Mouse (Mus musculus) intestine, postnatal 0 days (tissue): ENCODE measurements around the gene Fam210b. TPM values are rescaled to one million over a fixed set of nuclear protein-coding genes. Genes with fewer than 3 reads are reported as not detected.
"Not testable (repeated sequence)": the region's sequence is repeated elsewhere in the genome, so short reads cannot be mapped to it uniquely, and the experiment has no call there.

Experiments
- ATAC-seq: fragments of 200-750 bp; cut with Nextera tagmentation; 2 replicates; pipeline ENCODE4 v1.8.0; 2017; ENCODE audit warnings: mild to moderate bottlenecking, moderate TSS enrichment, moderate library complexity
- H3K27ac ChIP-seq: fragments of 300-500 bp; sonication (generic); 2 replicates; pipeline ENCODE4 v1.5.1; 2014; ENCODE audit warnings: mild to moderate bottlenecking, low read depth, low read length, moderate library complexity
- H3K27me3 ChIP-seq: fragments of 300-500 bp; sonication (generic); replicated peaks from 2 replicates; pipeline ENCODE4 v1.6.1; 2014; ENCODE audit warnings: low read length, mixed read lengths; ENCODE audit not compliant: control insufficient read depth, insufficient read depth
- H3K36me3 ChIP-seq: fragments of 300-500 bp; sonication (generic); 2 replicates; pipeline ENCODE4 v1.6.1; 2014; ENCODE audit warnings: mild to moderate bottlenecking, moderate library complexity; ENCODE audit not compliant: control insufficient read depth, insufficient read depth
- H3K4me1 ChIP-seq: fragments of 300-500 bp; sonication (generic); replicated peaks from 2 replicates; pipeline ENCODE4 v1.6.1; 2014; ENCODE audit warnings: antibody characterized with exemption, low read length, mixed read lengths; ENCODE audit not compliant: control insufficient read depth, insufficient read depth
- H3K4me2 ChIP-seq: fragments of 300-500 bp; sonication (generic); replicated peaks from 2 replicates; pipeline ENCODE4 v1.6.1; 2014; ENCODE audit warnings: low read depth, mild to moderate bottlenecking, moderate library complexity
- H3K4me3 ChIP-seq: fragments of 300-500 bp; sonication (generic); 2 replicates; pipeline ENCODE4 v1.5.1; 2014; ENCODE audit warnings: low read depth, low read length
- H3K9ac ChIP-seq: fragments of 300-500 bp; sonication (generic); 2 replicates; pipeline ENCODE4 v1.6.1; 2014; ENCODE audit warnings: mild to moderate bottlenecking, low read depth, low read length
- H3K9me3 ChIP-seq: fragments of 300-500 bp; sonication (generic); 2 replicates; pipeline ENCODE4 v1.6.1; 2016; ENCODE audit warnings: mixed run types; ENCODE audit not compliant: control insufficient read depth
- CTCF ChIP-seq: sonication (generic); IDR thresholded peaks from 2 replicates; pipeline ENCODE4 v1.5.1; 2016; ENCODE audit warnings: low read depth, mild to moderate bottlenecking, control low read depth, antibody characterized with exemption, moderate library complexity
- WGBS: fragments of 180-500 bp; shearing (Covaris S2); extraction: QIAGEN DNeasy Blood & Tissue Kit; methylation state at CpG from one replicate; pipeline ENCODE4 v1.1.7; 2014; 5-methylcytosine and 5-hydroxymethylcytosine counted together
- polyA plus RNA-seq: library from polyadenylated mRNA; unstranded; fragments of >200 nt; fragmentation: Nextera tagmentation; extraction: Ambion mirVana; gene quantifications from 2 replicates; pipeline ENCODE4 v1.2.1, GENCODE M21; 2015

Gene Fam210b
- polyA plus RNA-seq = 11.5 and 12.7 TPM in 2 replicates

GRCm38 (mm10) chr2:172345258-172345738 lies at the start of gene Fam210b:
Fam210b (plus strand) TSS chr2:172345565.
- peak within 1 kb of the TSS; percentile 75 for H3K9ac ChIP-seq
- H3K27ac ChIP-seq = peak within 1 kb of the TSS; percentile 52; the same call in 1 of the 2 replicates
- H3K4me3 ChIP-seq = peak within 1 kb of the TSS; percentile 89
- H3K9me3 ChIP-seq = no peaks in the 10 kb centered on the region
- no peak; the same call in 1 of the 2 replicates for TF ChIP-seq CTCF
- no peaks in the 10 kb centered on the region for H3K27me3 ChIP-seq
- peak within 1 kb of the TSS; percentile 89 for H3K4me2 ChIP-seq
- H3K36me3 ChIP-seq = no peaks in the 10 kb centered on the region; the same call in 1 of the 2 replicates
- WGBS = under 1% methylated on average over 35 of the region's 35 CpGs
- H3K4me1 ChIP-seq = no peaks in the 10 kb centered on the region; the same call in 1 of the 2 replicates
- peak; percentile 99 for ATAC-seq

DNA sequence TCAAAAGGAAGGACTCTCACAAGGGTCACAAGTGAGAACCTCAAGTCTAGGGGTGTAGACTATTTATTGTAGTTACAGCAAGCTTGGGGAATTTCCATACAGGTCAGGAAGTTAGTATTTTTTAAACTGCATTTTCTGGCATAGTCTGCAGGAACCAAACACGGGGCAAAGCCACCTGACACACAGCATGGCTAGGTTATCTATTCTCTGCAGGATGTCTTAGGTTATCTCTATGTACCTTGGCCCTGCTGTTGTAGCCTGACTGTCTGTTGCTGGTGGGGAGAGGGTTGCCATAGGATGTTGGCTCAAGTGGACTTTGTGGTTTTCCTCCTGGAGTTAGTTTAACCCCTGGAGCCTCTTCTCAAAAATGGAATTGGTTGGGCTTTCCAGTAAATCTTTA lies 47.3 kb upstream of the Fam210b start:
- TF ChIP-seq CTCF = no peak
- H3K4me1 ChIP-seq = no peaks in the 10 kb centered on the region
- H3K4me3 ChIP-seq = no peak overlapping the region

GRCm38 (mm10) chr2:172298542-172298941 lies 46.8 kb upstream of the Fam210b start:
- Histone ChIP-seq H3K27ac (no peak overlapping the region), H3K4me2 (no peak overlapping the region), H3K36me3 (no peaks in the 10 kb centered on the region), H3K4me3 (no peak overlapping the region), H3K9me3 (no peaks in the 10 kb centered on the region), H3K27me3 (no peaks in the 10 kb centered on the region), H3K9ac (no peak overlapping the region), H3K4me1 (no peaks in the 10 kb centered on the region)
- ATAC-seq = no peak
- TF ChIP-seq CTCF = no peak
- 57% methylated on average over 1 of the region's 1 CpGs for WGBS

More for the DNA sequence above, 47.3 kb upstream of the Fam210b start:
- Histone ChIP-seq H3K27me3 (no peaks in the 10 kb centered on the region), H3K9ac (no peak overlapping the region), H3K36me3 (no peaks in the 10 kb centered on the region), H3K4me2 (no peak overlapping the region), H3K9me3 (no peaks in the 10 kb centered on the region), H3K27ac (no peak overlapping the region)
- WGBS = 35% methylated on average over 1 of the region's 1 CpGs
- no peak for ATAC-seq

GRCm38 (mm10) chr2:172299126-172299921 lies 46.0 kb upstream of the Fam210b start:
- Histone ChIP-seq H3K9me3 (no peaks in the 10 kb centered on the region), H3K4me1 (no peaks in the 10 kb centered on the region), H3K27me3 (no peaks in the 10 kb centered on the region), H3K9ac (no peak overlapping the region), H3K27ac (no peak overlapping the region), H3K4me3 (no peak overlapping the region), H3K36me3 (no peaks in the 10 kb centered on the region), H3K4me2 (no peak overlapping the region)
- no peak for ATAC-seq
- TF ChIP-seq CTCF = no peak
- WGBS = 39% methylated on average over 14 of the region's 14 CpGs

DNA sequence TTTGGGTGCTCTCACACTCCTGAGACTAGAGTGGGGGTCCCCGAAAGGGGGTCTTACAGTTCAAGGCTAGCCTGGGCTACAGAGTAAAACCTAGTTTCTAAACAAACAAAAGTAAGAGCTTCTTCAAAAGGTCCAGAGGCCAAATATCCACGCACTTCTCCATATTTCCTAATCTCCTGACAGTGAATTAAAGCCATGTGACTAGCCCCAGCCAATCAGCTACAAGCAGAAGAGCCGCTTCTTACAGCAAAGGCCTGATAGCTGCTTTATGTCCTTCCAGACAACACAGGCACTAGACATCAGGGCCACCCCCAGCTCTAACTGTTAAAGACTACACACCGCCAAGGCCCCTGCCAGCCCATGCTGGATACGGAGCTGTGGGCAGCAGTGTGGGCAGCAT lies 43.0 kb upstream of the Fam210b start:
- Histone ChIP-seq H3K4me1 (no peaks in the 10 kb centered on the region), H3K27ac (no peak overlapping the region), H3K4me3 (no peak overlapping the region), H3K4me2 (no peak overlapping the region), H3K36me3 (no peaks in the 10 kb centered on the region), H3K9ac (no peak overlapping the region), H3K9me3 (no peaks in the 10 kb centered on the region), H3K27me3 (no peaks in the 10 kb centered on the region)
- TF ChIP-seq CTCF = no peak
- WGBS = 86% methylated on average over 5 of the region's 5 CpGs
- ATAC-seq = no peak

GRCm38 (mm10) chr2:172304118-172304708 lies 41.2 kb upstream of the Fam210b start:
- no peak overlapping the region for H3K4me2 ChIP-seq
- 69% methylated on average over 8 of the region's 8 CpGs for WGBS
- H3K4me3 ChIP-seq = no peak overlapping the region
- no peak overlapping the region for H3K9ac ChIP-seq
- no peaks in the 10 kb centered on the region for H3K9me3 ChIP-seq
- ATAC-seq = no peak
- no peak overlapping the region for H3K27ac ChIP-seq
- H3K4me1 ChIP-seq = no peaks in the 10 kb centered on the region
- no peaks in the 10 kb centered on the region for H3K27me3 ChIP-seq
- H3K36me3 ChIP-seq = no peaks in the 10 kb centered on the region
- TF ChIP-seq CTCF = no peak

GRCm38 (mm10) chr2:172305546-172305945 lies 39.8 kb upstream of the Fam210b start:
- H3K4me1 ChIP-seq, H3K27ac ChIP-seq, H3K4me3 ChIP-seq, ATAC-seq, H3K4me2 ChIP-seq, H3K9ac ChIP-seq, H3K36me3 ChIP-seq, H3K9me3 ChIP-seq, H3K27me3 ChIP-seq: not testable (repeated sequence)
- 75% methylated on average over 7 of the region's 7 CpGs for WGBS
